Mouse (Mus musculus): ENCODE data around the gene Nfya.

DNA sequence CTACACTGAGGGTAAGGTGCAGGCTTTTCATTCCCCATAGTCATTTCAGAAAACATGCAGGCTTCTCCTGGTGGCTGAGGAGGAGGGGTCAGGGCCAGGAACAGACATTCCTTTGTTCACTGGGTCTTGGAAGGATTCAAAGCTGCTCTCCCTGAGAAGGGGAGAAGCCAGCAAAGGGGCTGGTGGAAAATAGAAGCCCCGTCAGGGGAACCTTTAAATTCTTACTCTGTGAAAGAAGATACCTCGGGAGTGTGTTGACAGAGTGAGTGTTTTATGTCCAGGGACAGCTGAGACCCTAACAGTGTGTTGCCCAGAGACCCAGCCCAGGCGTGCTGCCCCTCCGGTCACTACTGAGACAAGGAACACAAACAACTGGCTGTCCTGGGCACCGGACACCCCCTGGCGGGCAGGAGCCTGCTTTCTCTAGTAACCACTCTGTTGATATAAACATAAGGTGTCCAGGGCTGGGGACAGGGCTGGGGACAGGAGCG lies 27.8 kb upstream of the Nfya start:
- TF ChIP-seq CTCF (conservative IDR thresholded peaks at IDR 0.05; ENCODE audit: insufficient read depth, insufficient read length, low read depth, low read length) = no peak
- TF ChIP-seq POLR2A (IDR thresholded peaks at IDR 0.05; ENCODE audit: low read depth, low read length) = no peak

All from kidney, adult 2 months (tissue).